Mouse (Mus musculus) spleen, adult 12 weeks (tissue): Measurements from ENCODE around the gene Stat6.
A peak's percentile ranks its signal among the peaks of the same experiment; 100 is the strongest.

ENCODE experiments used
- DNase-seq: peaks from one replicate; pipeline ENCODE4 v3.0.0; 2022; ENCODE audit warnings: low spot score

Stat6 gene

GRCm38 (mm10) chr10:127642772-127643552 is at the start of gene Stat6:
Gene Stat6 (plus strand): TSS chr10:127642986.
- DNase-seq = peak; percentile 76

- DNase-seq = no peak
Observed at GRCm38 (mm10) chr10:127594405-127594804, 48.4 kb upstream of the Stat6 start.

GRCm38 (mm10) chr10:127594930-127595715 is 47.7 kb upstream of the Stat6 start:
- no peak for DNase-seq

- no peak for DNase-seq
Observed at GRCm38 (mm10) chr10:127596321-127596941, 46.4 kb upstream of the Stat6 start.

- DNase-seq = no peak
Observed at GRCm38 (mm10) chr10:127597311-127597901, 45.4 kb upstream of the Stat6 start.

GRCm38 (mm10) chr10:127598607-127599006 is 44.2 kb upstream of the Stat6 start:
- DNase-seq = no peak

- no peak for DNase-seq
Observed at GRCm38 (mm10) chr10:127599252-127599651, 43.5 kb upstream of the Stat6 start.

- no peak for DNase-seq
Observed at GRCm38 (mm10) chr10:127599779-127600541, 42.8 kb upstream of the Stat6 start.

- no peak for DNase-seq
Observed at GRCm38 (mm10) chr10:127602194-127602593, 40.6 kb upstream of the Stat6 start.

GRCm38 (mm10) chr10:127603437-127604371 is 39.1 kb upstream of the Stat6 start:
- DNase-seq = no peak

- no peak for DNase-seq
Observed at GRCm38 (mm10) chr10:127604465-127605250, 38.1 kb upstream of the Stat6 start.

GRCm38 (mm10) chr10:127605251-127605547 is 37.6 kb upstream of the Stat6 start:
- DNase-seq = no peak

- no peak for DNase-seq
Observed at GRCm38 (mm10) chr10:127605756-127606155, 37.0 kb upstream of the Stat6 start.

- no peak for DNase-seq
Observed at GRCm38 (mm10) chr10:127607059-127607458, 35.7 kb upstream of the Stat6 start.

- no peak for DNase-seq
Observed at GRCm38 (mm10) chr10:127609415-127610065, 33.2 kb upstream of the Stat6 start.

- DNase-seq = no peak
Observed at GRCm38 (mm10) chr10:127610066-127610415, 32.7 kb upstream of the Stat6 start.

- DNase-seq = no peak
Observed at GRCm38 (mm10) chr10:127612079-127612775, 30.6 kb upstream of the Stat6 start.

GRCm38 (mm10) chr10:127614236-127615033 is 28.4 kb upstream of the Stat6 start:
- DNase-seq = no peak
